Mouse (Mus musculus): ENCODE measurements around the gene Lhcgr.

- no peak for TF ChIP-seq ZKSCAN1 (IDR thresholded peaks at IDR 0.05; ENCODE audit: low read depth, low read length)
- TF ChIP-seq POLR2A (IDR thresholded peaks at IDR 0.05; ENCODE audit: control insufficient read depth in 1 of 2, insufficient read depth in 1 of 2, low read depth in 1 of 2, low read length in 2 of 2, poor library complexity in 1 of 2): no peak
Measured at GRCm38 (mm10) chr17:88806421-88806820, 14.6 kb upstream of the Lhcgr start.

Measured in MEL (cell line).